Mouse (Mus musculus) midbrain, embryonic 15.5 days (tissue): ENCODE data around the gene Prelp. TPM values are rescaled to one million over a fixed set of nuclear protein-coding genes. Genes with fewer than 3 reads are reported as not detected.

Experiments
- ATAC-seq: fragments of 200-750 bp; cut with Nextera tagmentation; replicated peaks from 2 replicates; pipeline ENCODE4 v1.8.0; 2017; ENCODE audit warnings: moderate TSS enrichment
- H3K27ac ChIP-seq: fragments of 300-500 bp; sonication (generic); 2 replicates; pipeline ENCODE4 v1.5.1; 2015; ENCODE audit warnings: mild to moderate bottlenecking, inconsistent platforms
- H3K27me3 ChIP-seq: fragments of 300-500 bp; sonication (generic); replicated peaks from 2 replicates; pipeline ENCODE4 v1.6.1; 2015; ENCODE audit warnings: inconsistent platforms
- H3K36me3 ChIP-seq: fragments of 300-500 bp; sonication (generic); replicated peaks from 2 replicates; pipeline ENCODE4 v1.6.1; 2015; ENCODE audit warnings: inconsistent platforms
- H3K4me1 ChIP-seq: fragments of 300-500 bp; sonication (generic); 2 replicates; pipeline ENCODE4 v1.6.1; 2015; ENCODE audit warnings: inconsistent platforms
- H3K4me2 ChIP-seq: fragments of 300-500 bp; sonication (generic); 2 replicates; pipeline ENCODE4 v1.6.1; 2015; ENCODE audit warnings: inconsistent platforms, mild to moderate bottlenecking, moderate library complexity
- H3K4me3 ChIP-seq: fragments of 300-500 bp; sonication (generic); 2 replicates; pipeline ENCODE4 v1.5.1; 2015; ENCODE audit warnings: mild to moderate bottlenecking, inconsistent platforms
- H3K9ac ChIP-seq: fragments of 300-500 bp; sonication (generic); 2 replicates; pipeline ENCODE4 v1.6.1; 2015; ENCODE audit warnings: mild to moderate bottlenecking, inconsistent platforms
- H3K9me3 ChIP-seq: fragments of 300-500 bp; sonication (generic); 2 replicates; pipeline ENCODE4 v1.6.1; 2016; ENCODE audit warnings: inconsistent platforms
- WGBS: fragments of 180-500 bp; shearing (Covaris S2); methylation state at CpG from one replicate; pipeline ENCODE4 v1.1.7; 2015; ENCODE audit warnings: mixed read lengths; 5-methylcytosine and 5-hydroxymethylcytosine counted together
- polyA plus RNA-seq: library from polyadenylated mRNA; unstranded; fragments of >200 nt; fragmentation: Nextera tagmentation; extraction: Ambion mirVana; gene quantifications from 2 replicates; pipeline ENCODE4 v1.2.1, GENCODE M21; 2015

Gene Prelp
- polyA plus RNA-seq, 1 experiment from 2014 or later, result 8.4 TPM

DNA sequence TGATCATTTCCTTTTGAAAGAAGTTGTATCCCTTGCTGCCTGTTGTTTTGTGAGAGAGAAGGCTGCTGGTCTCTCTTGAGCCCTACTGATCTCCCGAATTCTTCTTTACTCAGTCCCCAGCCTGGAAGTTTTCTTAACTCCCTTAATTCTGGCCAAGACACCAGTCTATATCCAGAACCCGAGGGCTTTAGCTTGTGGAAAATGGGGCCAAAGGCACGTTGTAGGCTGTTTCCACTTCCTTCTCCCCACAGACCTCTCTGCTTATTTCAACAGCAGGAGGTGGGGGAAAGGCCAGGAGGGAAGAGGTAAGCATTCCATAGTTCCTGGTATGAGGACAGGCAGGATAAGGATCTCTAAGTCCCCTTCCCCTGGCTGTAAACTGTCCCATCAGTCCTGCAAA lies 8.8 kb upstream of the Prelp start:
- WGBS, result 54% methylated on average over 3 of the region's 3 CpGs
- no peak overlapping the region for H3K4me3 ChIP-seq
- no peaks in the 10 kb centered on the region for H3K9me3 ChIP-seq
- H3K27ac ChIP-seq, result no peak overlapping the region
- H3K4me2 ChIP-seq, result no peak overlapping the region
- ATAC-seq, result no peak
- H3K4me1 ChIP-seq, result no peaks in the 10 kb centered on the region
- H3K27me3 ChIP-seq, result no peaks in the 10 kb centered on the region
- no peaks in the 10 kb centered on the region for H3K36me3 ChIP-seq
- no peak overlapping the region for H3K9ac ChIP-seq

DNA sequence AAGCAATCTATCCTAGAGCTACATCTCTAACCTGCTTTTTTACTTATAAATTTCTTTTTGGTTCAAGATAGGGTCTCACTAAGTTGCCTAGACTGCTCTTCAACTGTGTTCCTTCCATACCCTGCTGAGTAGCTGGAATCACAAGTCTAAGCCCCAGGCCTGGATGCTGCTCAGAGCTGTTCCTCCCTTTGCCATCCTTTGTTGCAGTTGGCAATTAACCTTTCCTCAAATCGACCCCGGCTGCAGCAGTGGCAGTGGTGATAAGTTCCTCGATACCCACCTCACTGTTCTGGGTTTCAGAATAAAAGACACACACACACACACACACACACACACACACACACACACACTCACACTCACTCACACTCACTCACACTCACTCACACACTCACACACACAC lies 4.0 kb upstream of the Prelp start:
- H3K4me1 ChIP-seq, result peaks cover 14% of the 10 kb centered on the region
- H3K27ac ChIP-seq, result no peak overlapping the region
- H3K4me3 ChIP-seq, result no peak overlapping the region
- 97% methylated on average over 3 of the region's 3 CpGs for WGBS
- no peak for ATAC-seq
- H3K27me3 ChIP-seq, result no peaks in the 10 kb centered on the region
- H3K36me3 ChIP-seq, result no peaks in the 10 kb centered on the region
- no peaks in the 10 kb centered on the region for H3K9me3 ChIP-seq
- H3K4me2 ChIP-seq, result no peak overlapping the region
- H3K9ac ChIP-seq, result no peak overlapping the region

DNA sequence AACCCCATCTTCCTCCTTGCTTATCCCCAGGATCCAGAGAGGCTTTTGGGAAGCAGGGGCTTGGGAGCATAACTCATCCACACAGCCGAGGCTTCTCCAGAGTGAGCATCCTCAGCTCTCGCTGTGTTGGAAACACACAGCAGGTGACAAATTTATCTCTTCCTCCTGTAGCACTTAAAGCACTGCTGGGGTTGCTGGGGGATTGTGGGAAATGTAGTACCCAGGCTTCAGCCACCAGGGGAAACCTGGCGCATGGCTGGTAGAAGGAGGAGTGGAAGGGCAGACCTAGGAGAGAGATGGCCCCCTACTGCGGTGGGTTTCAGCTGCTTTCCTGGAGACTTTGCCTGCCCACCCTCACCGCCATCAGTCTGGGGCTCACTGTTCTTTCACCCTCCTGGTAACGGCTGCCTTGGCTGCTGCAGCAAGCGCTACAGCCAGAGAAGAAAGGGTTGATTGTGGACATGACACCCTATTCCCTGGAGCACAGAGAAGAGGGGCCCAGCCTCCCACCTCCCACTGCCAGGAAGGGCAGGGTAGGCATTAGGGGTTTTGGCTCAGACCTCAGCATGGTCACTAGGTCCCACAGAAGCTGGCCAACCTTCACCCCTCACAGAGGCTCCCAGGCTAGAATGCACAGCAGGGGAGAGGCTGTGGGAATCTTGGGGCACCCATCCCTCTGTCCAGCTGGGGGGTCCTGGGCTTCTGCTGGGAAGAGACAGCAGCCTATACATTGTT lies 3.1 kb upstream of the Prelp start:
- Histone ChIP-seq H3K9ac (no peak overlapping the region), H3K36me3 (no peaks in the 10 kb centered on the region), H3K9me3 (no peaks in the 10 kb centered on the region), H3K27me3 (no peaks in the 10 kb centered on the region), H3K4me2 (peak overlapping the region; percentile 29), H3K27ac (no peak overlapping the region), H3K4me3 (no peak overlapping the region), H3K4me1 (peaks cover 17% of the 10 kb centered on the region)
- 23% methylated on average over 7 of the region's 7 CpGs for WGBS
- peak; percentile 57 for ATAC-seq

DNA sequence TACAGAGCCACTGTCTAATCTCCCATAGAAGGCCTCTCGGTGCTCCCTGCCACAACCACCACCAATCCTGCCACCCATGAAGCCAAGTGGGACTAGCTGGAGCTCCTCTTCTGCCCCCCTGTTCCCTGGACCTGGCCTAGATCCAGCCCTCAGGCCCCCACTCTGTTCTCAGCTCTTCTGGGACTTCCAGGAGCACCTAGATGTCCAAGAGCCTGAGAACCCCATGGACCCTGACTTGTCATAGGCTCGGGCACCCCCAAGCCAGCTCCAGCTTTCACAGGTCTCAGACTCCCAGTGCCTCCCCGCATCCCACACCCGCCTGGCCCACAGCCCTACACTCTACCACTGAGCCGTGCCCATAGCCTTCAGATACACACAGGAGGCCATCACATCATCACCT lies 1.9 kb upstream of the Prelp start:
- H3K9me3 ChIP-seq, result no peaks in the 10 kb centered on the region
- no peak overlapping the region for H3K4me3 ChIP-seq
- H3K27ac ChIP-seq, result no peak overlapping the region
- ATAC-seq, result no peak
- H3K9ac ChIP-seq, result no peak overlapping the region
- no peaks in the 10 kb centered on the region for H3K27me3 ChIP-seq
- no peak overlapping the region for H3K4me2 ChIP-seq
- H3K36me3 ChIP-seq, result no peaks in the 10 kb centered on the region
- H3K4me1 ChIP-seq, result peaks cover 18% of the 10 kb centered on the region
- WGBS, result 93% methylated on average over 5 of the region's 5 CpGs

DNA sequence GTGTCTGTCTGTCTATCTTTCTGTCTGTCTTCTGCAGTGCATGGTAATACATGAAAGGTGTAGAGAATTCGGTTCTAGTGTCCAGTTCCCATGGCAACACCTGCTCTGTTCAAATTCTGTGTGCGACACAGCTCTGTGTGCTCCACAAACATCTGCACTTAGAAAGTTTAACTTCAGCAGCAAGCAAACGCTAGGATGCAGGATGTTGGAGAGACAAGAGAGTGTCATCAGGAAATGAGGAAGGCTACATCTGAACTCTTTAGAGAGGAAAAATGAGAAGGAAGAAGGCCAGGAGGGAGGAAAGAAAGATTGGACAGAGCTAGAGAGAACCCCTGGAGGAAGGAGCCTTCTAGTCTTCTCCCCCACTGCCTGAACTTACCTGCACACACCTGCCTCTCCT lies 338 bp downstream of the Prelp start:
- Histone ChIP-seq H3K4me2 (no peak overlapping the region), H3K36me3 (no peaks in the 10 kb centered on the region), H3K9me3 (no peaks in the 10 kb centered on the region), H3K4me3 (no peak overlapping the region), H3K27ac (peak overlapping the region; percentile 36; the same call in 1 of the 2 replicates), H3K4me1 (peaks cover 25% of the 10 kb centered on the region), H3K27me3 (no peaks in the 10 kb centered on the region), H3K9ac (no peak overlapping the region)
- WGBS, result 22% methylated on average over 3 of the region's 3 CpGs
- no peak for ATAC-seq

DNA sequence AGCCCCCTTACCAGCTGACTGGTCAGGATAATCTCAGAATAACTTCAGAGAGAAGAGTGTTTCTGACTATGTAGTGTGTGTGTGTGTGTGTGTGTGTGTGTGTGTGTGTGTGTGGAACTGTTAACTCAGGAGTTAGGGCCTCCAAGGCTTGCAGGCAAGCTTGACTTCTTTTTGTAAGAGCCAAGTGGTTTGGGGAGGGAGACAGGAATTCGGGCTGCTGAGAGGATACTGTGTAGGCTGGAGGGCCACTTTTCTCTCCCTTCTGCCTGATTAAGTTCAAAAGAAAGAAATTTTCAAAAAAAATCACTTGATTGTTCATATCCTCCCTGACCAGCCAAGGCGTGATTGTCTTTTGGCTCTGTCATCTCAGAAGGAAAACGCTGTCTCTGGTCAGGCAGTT lies 813 bp downstream of the Prelp start:
- Histone ChIP-seq H3K9me3 (no peaks in the 10 kb centered on the region), H3K4me1 (peaks cover 25% of the 10 kb centered on the region), H3K9ac (no peak overlapping the region), H3K36me3 (no peaks in the 10 kb centered on the region), H3K4me2 (no peak overlapping the region), H3K27ac (peak overlapping the region; percentile 27; the same call in 1 of the 2 replicates), H3K27me3 (no peaks in the 10 kb centered on the region), H3K4me3 (no peak overlapping the region)
- WGBS, result 41% methylated on average over 3 of the region's 3 CpGs
- no peak for ATAC-seq

DNA sequence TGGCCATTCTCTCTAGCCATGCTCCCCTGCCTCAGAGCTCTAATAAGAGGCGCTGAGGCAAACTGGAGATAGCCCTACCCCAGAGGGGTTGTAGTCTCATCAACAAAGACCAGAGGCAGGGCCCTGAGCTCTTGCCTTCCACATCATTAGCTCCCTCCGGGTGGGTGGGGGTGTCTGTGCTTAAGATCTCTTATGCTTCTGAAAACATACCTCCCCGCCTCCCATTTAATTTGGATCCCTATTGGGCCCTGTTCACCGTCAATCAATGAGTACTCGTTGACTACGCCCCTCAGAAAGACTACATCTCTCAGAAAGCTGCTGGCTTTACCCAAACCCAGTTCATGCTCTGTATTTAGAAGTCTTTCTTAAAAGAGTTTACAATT lies 3.1 kb downstream of the Prelp start:
- Histone ChIP-seq H3K27me3 (no peaks in the 10 kb centered on the region), H3K27ac (peak overlapping the region; percentile 26; the same call in 1 of the 2 replicates), H3K9ac (no peak overlapping the region), H3K4me2 (peak overlapping the region; percentile 22), H3K36me3 (no peaks in the 10 kb centered on the region), H3K4me3 (no peak overlapping the region), H3K4me1 (peaks cover 18% of the 10 kb centered on the region), H3K9me3 (no peaks in the 10 kb centered on the region)
- ATAC-seq, result 0 out of 2 replicates have a peak, but pooled peaks have one; percentile 10
- 39% methylated on average over 6 of the region's 6 CpGs for WGBS

DNA sequence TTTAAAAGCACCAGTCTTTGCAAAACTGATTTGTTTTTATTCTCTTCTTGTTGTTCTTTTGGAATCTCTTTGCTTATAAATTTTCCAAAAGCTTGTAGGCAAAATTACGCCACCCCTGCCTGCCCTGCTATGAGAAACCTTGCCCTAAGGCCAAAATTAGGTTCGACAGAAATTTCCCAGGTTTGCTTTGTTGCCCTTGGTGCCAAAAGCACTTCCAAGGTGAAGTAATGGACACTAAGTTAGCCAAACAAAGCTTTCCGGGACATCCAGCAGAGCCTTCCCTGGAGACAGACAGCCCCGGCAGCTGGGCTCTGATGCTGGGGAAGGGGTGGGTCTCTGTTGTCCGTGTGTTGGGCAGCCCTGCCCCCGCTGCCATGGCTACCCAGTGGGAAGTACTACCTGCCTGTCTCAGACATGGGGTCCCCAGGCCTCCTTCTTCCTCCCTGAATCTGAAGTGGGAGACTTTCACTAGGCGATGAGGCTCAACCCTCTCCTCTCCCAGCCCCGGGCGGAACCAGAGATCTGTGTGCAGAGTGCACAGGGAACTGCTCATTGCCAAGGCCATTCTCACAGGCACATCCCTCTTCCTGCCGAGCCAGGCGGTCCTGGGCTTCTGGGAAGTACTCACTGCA lies 3.6 kb downstream of the Prelp start:
- Histone ChIP-seq H3K4me2 (peak overlapping the region; percentile 22), H3K36me3 (no peaks in the 10 kb centered on the region), H3K9ac (no peak overlapping the region), H3K9me3 (no peaks in the 10 kb centered on the region), H3K27ac (peak overlapping the region; percentile 26; the same call in 1 of the 2 replicates), H3K4me1 (peaks cover 18% of the 10 kb centered on the region), H3K27me3 (no peaks in the 10 kb centered on the region), H3K4me3 (no peak overlapping the region)
- 0 out of 2 replicates have a peak, but pooled peaks have one; percentile 15 for ATAC-seq
- WGBS, result 21% methylated on average over 11 of the region's 11 CpGs

DNA sequence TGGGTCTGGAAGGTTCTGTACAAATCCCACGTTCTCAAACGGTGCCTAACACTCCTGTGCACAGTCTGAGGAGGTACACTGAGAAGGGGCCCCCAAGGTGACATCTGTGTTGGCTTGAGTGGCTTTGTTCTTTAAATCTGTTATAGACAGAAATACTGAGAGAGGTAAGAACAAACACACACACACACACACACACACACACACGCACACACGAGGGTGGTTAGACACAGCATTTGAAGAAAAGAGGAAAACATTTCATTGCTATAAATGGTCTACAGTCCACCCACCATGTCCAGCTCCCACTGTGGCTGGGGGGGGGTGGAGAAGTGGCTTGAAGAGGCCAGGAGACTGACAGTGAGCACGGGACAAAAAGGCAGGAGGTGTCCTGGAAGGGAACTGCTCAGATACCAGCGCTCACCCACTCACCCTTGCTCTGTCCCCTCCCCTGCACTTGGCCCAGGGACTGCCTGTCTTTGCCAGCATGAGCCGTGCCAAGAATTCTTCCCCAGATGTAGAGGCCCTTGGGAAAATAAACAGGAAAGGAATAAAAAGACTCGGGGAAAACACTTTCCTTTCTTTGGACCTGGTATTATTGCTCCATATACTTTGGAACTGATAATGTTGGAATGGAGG lies 5.4 kb downstream of the Prelp start:
- H3K9me3 ChIP-seq, result no peaks in the 10 kb centered on the region
- no peak overlapping the region for H3K4me3 ChIP-seq
- H3K27ac ChIP-seq, result no peak overlapping the region
- no peaks in the 10 kb centered on the region for H3K36me3 ChIP-seq
- ATAC-seq, result no peak
- H3K4me1 ChIP-seq, result peaks cover 17% of the 10 kb centered on the region
- H3K27me3 ChIP-seq, result no peaks in the 10 kb centered on the region
- H3K4me2 ChIP-seq, result no peak overlapping the region
- no peak overlapping the region for H3K9ac ChIP-seq
- 56% methylated on average over 8 of the region's 8 CpGs for WGBS

DNA sequence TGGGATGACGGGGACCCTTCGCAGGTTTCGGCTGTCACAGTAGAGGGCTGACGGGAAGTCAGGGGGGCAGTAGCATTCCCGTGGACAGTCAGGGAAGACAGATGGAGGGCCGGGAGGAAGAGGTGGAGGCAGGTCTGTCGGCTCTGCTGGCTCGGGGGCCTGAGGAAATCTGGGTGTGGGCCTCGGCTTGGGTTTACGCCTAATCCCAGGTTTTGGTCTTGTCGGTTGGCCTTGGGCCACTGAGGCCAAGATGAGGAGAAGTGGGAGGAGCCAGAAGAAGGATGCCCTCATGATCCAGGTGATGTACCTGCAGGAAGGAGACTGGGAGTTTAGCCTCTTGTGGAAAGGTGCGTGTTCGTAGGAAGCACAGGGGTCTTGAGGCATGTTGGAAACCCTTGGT lies 6.1 kb downstream of the Prelp start:
- Histone ChIP-seq H3K4me2 (no peak overlapping the region), H3K4me1 (peaks cover 9% of the 10 kb centered on the region), H3K9ac (no peak overlapping the region), H3K9me3 (no peaks in the 10 kb centered on the region), H3K4me3 (no peak overlapping the region), H3K27ac (no peak overlapping the region), H3K36me3 (no peaks in the 10 kb centered on the region), H3K27me3 (no peaks in the 10 kb centered on the region)
- WGBS, result 91% methylated on average over 13 of the region's 13 CpGs
- no peak for ATAC-seq

DNA sequence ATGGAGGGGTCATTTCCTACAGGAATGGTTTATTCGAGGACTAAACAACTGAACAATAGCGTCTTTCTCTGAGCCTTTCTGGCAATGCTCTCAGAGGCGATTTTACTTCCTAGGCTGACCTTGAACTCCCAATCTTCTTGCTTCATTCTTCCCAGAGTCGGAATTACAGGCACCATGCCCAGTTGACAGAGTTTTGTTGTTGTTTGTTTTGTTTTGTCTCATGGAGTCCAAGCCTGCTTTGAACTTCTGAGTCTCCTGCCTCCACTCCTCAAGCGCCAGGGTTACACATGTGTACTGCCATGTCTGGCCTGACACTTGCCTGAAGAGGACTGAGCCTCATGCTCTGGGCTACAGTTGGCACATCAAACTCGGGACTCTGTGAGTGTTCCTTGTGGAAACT lies 8.2 kb downstream of the Prelp start:
- Histone ChIP-seq H3K9ac (no peak overlapping the region), H3K9me3 (no peaks in the 10 kb centered on the region), H3K27me3 (no peaks in the 10 kb centered on the region), H3K4me3 (no peak overlapping the region), H3K4me1 (peaks cover 17% of the 10 kb centered on the region), H3K27ac (no peak overlapping the region), H3K36me3 (no peaks in the 10 kb centered on the region), H3K4me2 (no peak overlapping the region)
- 77% methylated on average over 6 of the region's 6 CpGs for WGBS
- no peak for ATAC-seq

DNA sequence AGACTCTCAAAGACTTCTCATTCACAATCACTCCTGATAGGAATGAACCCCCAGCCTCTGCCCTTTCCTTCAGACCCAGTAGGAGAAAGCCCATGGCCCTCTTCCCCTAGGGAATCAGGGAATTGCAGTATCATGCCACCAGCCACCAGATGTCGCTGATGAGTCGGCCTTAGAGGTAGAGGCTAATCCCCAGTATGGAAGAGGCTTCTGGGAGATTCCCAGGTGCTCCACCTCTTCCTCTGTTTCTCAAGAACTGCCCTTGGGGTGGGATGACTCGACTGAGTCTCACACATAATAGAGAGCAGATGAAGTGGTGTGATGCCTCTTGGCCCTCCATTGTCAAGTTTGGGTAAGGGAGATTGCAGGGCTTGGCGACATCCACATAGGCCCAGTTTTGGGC lies 9.8 kb downstream of the Prelp start:
- H3K4me3 ChIP-seq, result no peak overlapping the region
- no peak overlapping the region for H3K9ac ChIP-seq
- 31% methylated on average over 4 of the region's 4 CpGs for WGBS
- no peak overlapping the region for H3K4me2 ChIP-seq
- no peak overlapping the region for H3K27ac ChIP-seq
- ATAC-seq, result no peak
- H3K27me3 ChIP-seq, result no peaks in the 10 kb centered on the region
- no peaks in the 10 kb centered on the region for H3K36me3 ChIP-seq
- peaks cover 24% of the 10 kb centered on the region for H3K4me1 ChIP-seq
- H3K9me3 ChIP-seq, result no peaks in the 10 kb centered on the region
